Mouse (Mus musculus): ENCODE results near the gene Gm6408. TPM values are rescaled to one million over a fixed set of nuclear protein-coding genes. Genes with fewer than 3 reads are reported as not detected.
"Not testable (repeated sequence)": the region's sequence is repeated elsewhere in the genome, so short reads cannot be mapped to it uniquely, and the experiment has no call there.

Gm6408 gene
- polyA plus RNA-seq, 1 experiment from 2014 or later = not detected

DNA sequence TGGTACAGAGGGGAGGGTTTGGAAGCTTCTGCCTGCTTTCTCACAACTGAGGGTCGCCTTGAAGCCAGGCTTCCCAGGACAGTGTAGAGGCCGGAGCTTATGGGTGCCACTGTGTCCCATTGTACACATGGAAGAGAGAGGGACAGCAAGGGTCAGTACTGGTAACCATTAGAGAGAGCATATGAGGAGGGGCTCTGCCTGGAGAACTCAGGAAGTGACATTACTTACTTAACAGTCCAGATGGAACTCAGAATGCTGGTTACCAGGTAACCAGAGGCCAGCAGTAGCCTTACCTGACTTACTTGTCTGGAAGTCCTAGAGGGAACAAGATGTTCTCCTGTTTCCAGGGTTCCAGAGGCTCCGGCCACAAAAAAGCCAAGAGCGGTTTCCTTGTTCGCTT, 20.3 kb downstream of the Gm6408 start, which contains the start of gene 4930449I24Rik:
Gene 4930449I24Rik, plus strand, starts transcription at position 301 of the 400 bp plus-strand sequence.
- H3K9ac ChIP-seq (ENCODE audit: low read depth, low read length); ATAC-seq (ENCODE audit: low FRiP score, low TSS enrichment); H3K27me3 ChIP-seq (ENCODE audit: control insufficient read depth, insufficient read depth, low read length); H3K9me3 ChIP-seq (ENCODE audit: control insufficient read depth, low read length); H3K4me2 ChIP-seq (replicated peaks; ENCODE audit: low read depth, low read length); H3K27ac ChIP-seq (ENCODE audit: low read depth, low read length); H3K36me3 ChIP-seq (ENCODE audit: control insufficient read depth, insufficient read depth, low read length); H3K4me1 ChIP-seq (ENCODE audit: control insufficient read depth, insufficient read depth, low read length); H3K4me3 ChIP-seq (ENCODE audit: low read length): not testable (repeated sequence)
- no CpG with 5 or more reads among the region's 5 CpGs for WGBS

DNA sequence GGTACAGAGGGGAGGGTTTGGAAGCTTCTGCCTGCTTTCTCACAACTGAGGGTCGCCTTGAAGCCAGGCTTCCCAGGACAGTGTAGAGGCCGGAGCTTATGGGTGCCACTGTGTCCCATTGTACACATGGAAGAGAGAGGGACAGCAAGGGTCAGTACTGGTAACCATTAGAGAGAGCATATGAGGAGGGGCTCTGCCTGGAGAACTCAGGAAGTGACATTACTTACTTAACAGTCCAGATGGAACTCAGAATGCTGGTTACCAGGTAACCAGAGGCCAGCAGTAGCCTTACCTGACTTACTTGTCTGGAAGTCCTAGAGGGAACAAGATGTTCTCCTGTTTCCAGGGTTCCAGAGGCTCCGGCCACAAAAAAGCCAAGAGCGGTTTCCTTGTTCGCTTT, 32.1 kb downstream of the Gm6408 start, which contains the start of gene Gm3402:
Gene Gm3402, plus strand, starts transcription at position 301 of the 400 bp plus-strand sequence.
- not testable (repeated sequence) for H3K4me3 ChIP-seq (ENCODE audit: low read length); H3K27me3 ChIP-seq (ENCODE audit: control insufficient read depth, insufficient read depth, low read length); ATAC-seq (ENCODE audit: low FRiP score, low TSS enrichment); H3K4me1 ChIP-seq (ENCODE audit: control insufficient read depth, insufficient read depth, low read length); H3K27ac ChIP-seq (ENCODE audit: low read depth, low read length); H3K4me2 ChIP-seq (replicated peaks; ENCODE audit: low read depth, low read length); H3K9ac ChIP-seq (ENCODE audit: low read depth, low read length); H3K9me3 ChIP-seq (ENCODE audit: control insufficient read depth, low read length); H3K36me3 ChIP-seq (ENCODE audit: control insufficient read depth, insufficient read depth, low read length)
- no CpG with 5 or more reads among the region's 5 CpGs for WGBS

DNA sequence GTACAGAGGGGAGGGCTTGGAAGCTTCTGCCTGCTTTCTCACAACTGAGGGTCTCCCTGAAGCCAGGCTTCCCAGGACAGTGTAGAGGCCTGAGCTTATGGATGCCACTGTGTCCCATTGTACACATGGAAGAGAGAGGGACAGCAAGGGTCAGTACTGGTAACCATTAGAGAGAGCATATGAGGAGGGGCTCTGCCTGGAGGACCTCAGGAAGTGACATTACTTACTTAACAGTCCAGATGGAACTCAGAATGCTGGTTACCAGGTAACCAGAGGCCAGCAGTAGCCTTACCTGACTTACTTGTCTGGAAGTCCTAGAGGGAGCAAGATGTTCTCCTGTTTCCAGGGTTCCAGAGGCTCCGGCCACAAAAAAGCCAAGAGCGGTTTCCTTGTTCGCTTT, 43.7 kb downstream of the Gm6408 start, which contains the start of gene Gm3404:
Gene Gm3404, plus strand, starts transcription at position 301 of the 400 bp plus-strand sequence.
- not testable (repeated sequence) for H3K27me3 ChIP-seq (ENCODE audit: control insufficient read depth, insufficient read depth, low read length); H3K4me1 ChIP-seq (ENCODE audit: control insufficient read depth, insufficient read depth, low read length); H3K27ac ChIP-seq (ENCODE audit: low read depth, low read length); H3K36me3 ChIP-seq (ENCODE audit: control insufficient read depth, insufficient read depth, low read length); ATAC-seq (ENCODE audit: low FRiP score, low TSS enrichment); H3K4me2 ChIP-seq (replicated peaks; ENCODE audit: low read depth, low read length); H3K4me3 ChIP-seq (ENCODE audit: low read length); H3K9me3 ChIP-seq (ENCODE audit: control insufficient read depth, low read length); H3K9ac ChIP-seq (ENCODE audit: low read depth, low read length)
- 100% methylated on average over 3 of the region's 3 CpGs for WGBS

Other genes with a start within 250 kb of the Gm6408 start
- 2.3 and 2.7 TPM in 2 replicates for gene Wasf3, start 97.0 kb upstream of the Gm6408 start, polyA plus RNA-seq (2014; fragmentation: Nextera tagmentation; extraction: Ambion mirVana)
- not detected in 2 replicates for gene Gm6370, start 9.4 kb downstream of the Gm6408 start, polyA plus RNA-seq (2014; fragmentation: Nextera tagmentation; extraction: Ambion mirVana)
- not detected in 2 replicates for gene 4930449I24Rik, start 20.4 kb downstream of the Gm6408 start, polyA plus RNA-seq (2014; fragmentation: Nextera tagmentation; extraction: Ambion mirVana)
- not detected in 2 replicates for gene Gm3402, start 32.2 kb downstream of the Gm6408 start, polyA plus RNA-seq (2014; fragmentation: Nextera tagmentation; extraction: Ambion mirVana)
- not detected in 2 replicates for gene Gm3404, start 43.8 kb downstream of the Gm6408 start, polyA plus RNA-seq (2014; fragmentation: Nextera tagmentation; extraction: Ambion mirVana)
- not detected in 2 replicates for gene Gm3409, start 55.7 kb downstream of the Gm6408 start, polyA plus RNA-seq (2014; fragmentation: Nextera tagmentation; extraction: Ambion mirVana)
- gene Gm3415, start 74.2 kb downstream of the Gm6408 start, polyA plus RNA-seq (2014; fragmentation: Nextera tagmentation; extraction: Ambion mirVana) = not detected in 2 replicates
- gene Gpr12, start 103.3 kb downstream of the Gm6408 start, polyA plus RNA-seq (2014; fragmentation: Nextera tagmentation; extraction: Ambion mirVana) = 0.23 and 0.51 TPM in 2 replicates

Data from kidney, embryonic 14.5 days (tissue).